Mouse (Mus musculus) olfactory bulb, adult 2 months (tissue): Measurements from ENCODE around the gene Rap1gap.

Experiments
- CTCF ChIP-seq: fragments of 200-500 bp; IDR thresholded peaks from 2 replicates; pipeline ENCODE4 v1.5.1; 2012; ENCODE audit warnings: low read depth, mild to moderate bottlenecking, low read length, moderate library complexity; ENCODE audit not compliant: insufficient read depth
- POLR2A ChIP-seq: fragments of 200-500 bp; IDR thresholded peaks from 2 replicates; pipeline ENCODE4 v1.6.1; 2012; ENCODE audit warnings: mild to moderate bottlenecking, low read depth, low read length, moderate library complexity; ENCODE audit not compliant: insufficient read depth

- TF ChIP-seq CTCF (no peak), POLR2A (no peak)
Observed at GRCm38 (mm10) chr4:137642101-137642500, 22.4 kb upstream of the Rap1gap start.
